Mouse (Mus musculus) megakaryocyte, embryonic 14.5 days (primary cell): ENCODE results near the gene Pin1.

ENCODE experiments used
- FLI1 ChIP-seq: IDR thresholded peaks from 2 replicates; pipeline ENCODE4 v1.6.1; 2012; ENCODE audit warnings: low read length, inconsistent platforms, mixed read lengths
- GATA1 ChIP-seq: IDR thresholded peaks from 3 replicates; pipeline ENCODE4 v1.6.1; 2012; ENCODE audit warnings: mixed read lengths, low read length, inconsistent platforms, borderline replicate concordance

GRCm38 (mm10) chr9:20682389-20682722 lies 30.5 kb downstream of the Pin1 start:
- TF ChIP-seq GATA1 (no peak), FLI1 (no peak)
